Mouse (Mus musculus) lung, embryonic 15.5 days (tissue): ENCODE data around the gene Iqca. TPM values are rescaled to one million over a fixed set of nuclear protein-coding genes. Genes with fewer than 3 reads are reported as not detected.

ENCODE experiments used
- ATAC-seq: fragments of 200-750 bp; cut with Nextera tagmentation; 2 replicates; pipeline ENCODE4 v1.8.0; 2017; ENCODE audit warnings: moderate number of reproducible peaks, borderline replicate concordance; ENCODE audit not compliant: low FRiP score, low TSS enrichment; ENCODE audit errors: extremely low read depth
- H3K27ac ChIP-seq: fragments of 300-500 bp; sonication (generic); 2 replicates; pipeline ENCODE4 v1.5.1; 2015; ENCODE audit warnings: moderate library complexity, mild to moderate bottlenecking, inconsistent platforms
- H3K27me3 ChIP-seq: fragments of 300-500 bp; sonication (generic); 2 replicates; pipeline ENCODE4 v1.6.1; 2015; ENCODE audit warnings: inconsistent platforms
- H3K36me3 ChIP-seq: fragments of 300-500 bp; sonication (generic); 2 replicates; pipeline ENCODE4 v1.6.1; 2015; ENCODE audit warnings: inconsistent platforms
- H3K4me1 ChIP-seq: fragments of 300-500 bp; sonication (generic); 2 replicates; pipeline ENCODE4 v1.6.1; 2015; ENCODE audit warnings: inconsistent platforms
- H3K4me2 ChIP-seq: fragments of 300-500 bp; sonication (generic); 2 replicates; pipeline ENCODE4 v1.6.1; 2015; ENCODE audit warnings: inconsistent platforms, mild to moderate bottlenecking, moderate library complexity
- H3K4me3 ChIP-seq: fragments of 300-500 bp; sonication (generic); 2 replicates; pipeline ENCODE4 v1.5.1; 2015; ENCODE audit warnings: mild to moderate bottlenecking, inconsistent platforms
- H3K9ac ChIP-seq: fragments of 300-500 bp; sonication (generic); 2 replicates; pipeline ENCODE4 v1.6.1; 2015; ENCODE audit warnings: inconsistent platforms
- H3K9me3 ChIP-seq: fragments of 300-500 bp; sonication (generic); 2 replicates; pipeline ENCODE4 v1.6.1; 2016; ENCODE audit warnings: inconsistent platforms
- WGBS: fragments of 180-500 bp; shearing (Covaris S2); methylation state at CpG from one replicate; pipeline ENCODE4 v1.1.7; 2015; 5-methylcytosine and 5-hydroxymethylcytosine counted together
- polyA plus RNA-seq: library from polyadenylated mRNA; unstranded; fragments of >200 nt; fragmentation: Nextera tagmentation; extraction: Ambion mirVana; gene quantifications from 2 replicates; pipeline ENCODE4 v1.2.1, GENCODE M21; 2015

The Iqca gene
- polyA plus RNA-seq, 1 experiment from 2014 or later, result 0.54 TPM

GRCm38 (mm10) chr1:90177978-90178377 is 24.8 kb upstream of the Iqca start:
- no peaks in the 10 kb centered on the region for H3K27me3 ChIP-seq
- no peaks in the 10 kb centered on the region for H3K9me3 ChIP-seq
- H3K9ac ChIP-seq, result no peak overlapping the region
- no peak overlapping the region for H3K27ac ChIP-seq
- no peak overlapping the region for H3K4me3 ChIP-seq
- no peaks in the 10 kb centered on the region for H3K36me3 ChIP-seq
- ATAC-seq, result no peak
- no peak overlapping the region for H3K4me2 ChIP-seq
- H3K4me1 ChIP-seq, result no peaks in the 10 kb centered on the region
- 16% methylated on average over 5 of the region's 5 CpGs for WGBS

GRCm38 (mm10) chr1:90177565-90177964 is 24.4 kb upstream of the Iqca start:
- no peak overlapping the region for H3K27ac ChIP-seq
- no peaks in the 10 kb centered on the region for H3K9me3 ChIP-seq
- H3K9ac ChIP-seq, result no peak overlapping the region
- no peaks in the 10 kb centered on the region for H3K36me3 ChIP-seq
- no peak overlapping the region for H3K4me2 ChIP-seq
- no peak for ATAC-seq
- no peak overlapping the region for H3K4me3 ChIP-seq
- H3K27me3 ChIP-seq, result no peaks in the 10 kb centered on the region
- no peaks in the 10 kb centered on the region for H3K4me1 ChIP-seq

GRCm38 (mm10) chr1:90176223-90176622 is 23.0 kb upstream of the Iqca start:
- Histone ChIP-seq H3K9me3 (no peaks in the 10 kb centered on the region), H3K4me3 (no peak overlapping the region), H3K27me3 (no peaks in the 10 kb centered on the region), H3K36me3 (no peaks in the 10 kb centered on the region), H3K4me1 (no peaks in the 10 kb centered on the region), H3K4me2 (no peak overlapping the region), H3K27ac (no peak overlapping the region), H3K9ac (no peak overlapping the region)
- ATAC-seq, result no peak
- 46% methylated on average over 7 of the region's 7 CpGs for WGBS

- ATAC-seq, result no peak
- 55% methylated on average over 8 of the region's 8 CpGs for WGBS
- Histone ChIP-seq H3K27me3 (no peaks in the 10 kb centered on the region), H3K4me1 (no peaks in the 10 kb centered on the region), H3K9me3 (no peaks in the 10 kb centered on the region), H3K9ac (no peak overlapping the region), H3K27ac (no peak overlapping the region), H3K4me3 (no peak overlapping the region), H3K4me2 (no peak overlapping the region), H3K36me3 (no peaks in the 10 kb centered on the region)
These were observed 21.1 kb upstream of the Iqca start for GRCm38 (mm10) chr1:90174338-90174737.

GRCm38 (mm10) chr1:90164319-90164718 is 11.1 kb upstream of the Iqca start:
- H3K27ac ChIP-seq, result no peak overlapping the region
- no peaks in the 10 kb centered on the region for H3K36me3 ChIP-seq
- no peaks in the 10 kb centered on the region; the same call in 1 of the 2 replicates for H3K4me1 ChIP-seq
- 52% methylated on average over 3 of the region's 3 CpGs for WGBS
- no peaks in the 10 kb centered on the region for H3K9me3 ChIP-seq
- H3K4me2 ChIP-seq, result no peak overlapping the region
- no peak overlapping the region for H3K9ac ChIP-seq
- H3K27me3 ChIP-seq, result peaks cover 11% of the 10 kb centered on the region; the same call in 1 of the 2 replicates
- ATAC-seq, result no peak
- no peak overlapping the region for H3K4me3 ChIP-seq

- peaks cover 11% of the 10 kb centered on the region; the same call in 1 of the 2 replicates for H3K27me3 ChIP-seq
- H3K9ac ChIP-seq, result no peak overlapping the region
- H3K4me3 ChIP-seq, result no peak overlapping the region
- WGBS, result 70% methylated on average over 7 of the region's 7 CpGs
- H3K4me1 ChIP-seq, result no peaks in the 10 kb centered on the region; the same call in 1 of the 2 replicates
- H3K27ac ChIP-seq, result no peak overlapping the region
- H3K4me2 ChIP-seq, result peak overlapping the region; percentile 7; the same call in 1 of the 2 replicates
- no peaks in the 10 kb centered on the region for H3K36me3 ChIP-seq
- H3K9me3 ChIP-seq, result no peaks in the 10 kb centered on the region
- ATAC-seq, result no peak
These were observed 10.0 kb upstream of the Iqca start for GRCm38 (mm10) chr1:90163161-90163560.

GRCm38 (mm10) chr1:90162379-90162857 is 9.2 kb upstream of the Iqca start:
- Histone ChIP-seq H3K27me3 (peaks cover 11% of the 10 kb centered on the region; the same call in 1 of the 2 replicates), H3K9ac (no peak overlapping the region), H3K9me3 (no peaks in the 10 kb centered on the region), H3K36me3 (no peaks in the 10 kb centered on the region), H3K4me3 (no peak overlapping the region), H3K4me1 (no peaks in the 10 kb centered on the region; the same call in 1 of the 2 replicates), H3K4me2 (0 out of 2 replicates have a peak overlapping the region, but pooled peaks have one; percentile 7), H3K27ac (no peak overlapping the region)
- WGBS, result 48% methylated on average over 13 of the region's 13 CpGs
- no peak for ATAC-seq

GRCm38 (mm10) chr1:90161623-90162022 is 8.4 kb upstream of the Iqca start:
- H3K4me2 ChIP-seq, result no peak overlapping the region
- no peak for ATAC-seq
- H3K4me3 ChIP-seq, result no peak overlapping the region
- no peak overlapping the region for H3K27ac ChIP-seq
- WGBS, result 64% methylated on average over 6 of the region's 6 CpGs
- H3K27me3 ChIP-seq, result peaks cover 11% of the 10 kb centered on the region; the same call in 1 of the 2 replicates
- no peaks in the 10 kb centered on the region; the same call in 1 of the 2 replicates for H3K4me1 ChIP-seq
- no peaks in the 10 kb centered on the region for H3K36me3 ChIP-seq
- no peak overlapping the region for H3K9ac ChIP-seq
- H3K9me3 ChIP-seq, result no peaks in the 10 kb centered on the region

- WGBS, result 44% methylated on average over 13 of the region's 13 CpGs
- H3K4me3 ChIP-seq, result no peak overlapping the region
- H3K36me3 ChIP-seq, result no peaks in the 10 kb centered on the region
- H3K9ac ChIP-seq, result no peak overlapping the region
- ATAC-seq, result no peak
- no peak overlapping the region for H3K4me2 ChIP-seq
- H3K27me3 ChIP-seq, result peaks cover 11% of the 10 kb centered on the region; the same call in 1 of the 2 replicates
- H3K27ac ChIP-seq, result no peak overlapping the region
- no peaks in the 10 kb centered on the region; the same call in 1 of the 2 replicates for H3K4me1 ChIP-seq
- no peaks in the 10 kb centered on the region for H3K9me3 ChIP-seq
These were observed 6.7 kb upstream of the Iqca start for GRCm38 (mm10) chr1:90159927-90160326.

GRCm38 (mm10) chr1:90156589-90156988 is 3.4 kb upstream of the Iqca start:
- ATAC-seq, result no peak
- Histone ChIP-seq H3K4me1 (peaks cover 7% of the 10 kb centered on the region), H3K36me3 (no peaks in the 10 kb centered on the region), H3K4me2 (no peak overlapping the region), H3K4me3 (no peak overlapping the region), H3K9me3 (no peaks in the 10 kb centered on the region), H3K27ac (no peak overlapping the region), H3K27me3 (peaks cover 13% of the 10 kb centered on the region; the same call in 1 of the 2 replicates), H3K9ac (no peak overlapping the region)
- 33% methylated on average over 7 of the region's 7 CpGs for WGBS

- H3K4me2 ChIP-seq, result peak overlapping the region; percentile 52
- H3K27ac ChIP-seq, result no peak overlapping the region
- H3K9ac ChIP-seq, result no peak overlapping the region
- H3K4me3 ChIP-seq, result 0 out of 2 replicates have a peak overlapping the region, but pooled peaks have one; percentile 7
- no peaks in the 10 kb centered on the region for H3K36me3 ChIP-seq
- peaks cover 7% of the 10 kb centered on the region for H3K4me1 ChIP-seq
- 15% methylated on average over 6 of the region's 6 CpGs for WGBS
- no peaks in the 10 kb centered on the region for H3K9me3 ChIP-seq
- H3K27me3 ChIP-seq, result 0 out of 2 replicates have a peak, but pooled peaks cover 7% of the 10 kb centered on the region
- ATAC-seq, result no peak
These were observed 586 bp upstream of the Iqca start for GRCm38 (mm10) chr1:90153787-90154186.

GRCm38 (mm10) chr1:90139729-90140128 is 13.5 kb downstream of the Iqca start:
- ATAC-seq, result no peak
- H3K4me3 ChIP-seq, result no peak overlapping the region
- H3K27me3 ChIP-seq, result no peaks in the 10 kb centered on the region; the same call in 1 of the 2 replicates
- 46% methylated on average over 8 of the region's 8 CpGs for WGBS
- H3K27ac ChIP-seq, result no peak overlapping the region
- H3K9me3 ChIP-seq, result no peaks in the 10 kb centered on the region
- no peak overlapping the region for H3K4me2 ChIP-seq
- no peaks in the 10 kb centered on the region for H3K36me3 ChIP-seq
- no peak overlapping the region for H3K9ac ChIP-seq
- no peaks in the 10 kb centered on the region for H3K4me1 ChIP-seq
